Mouse (Mus musculus) bone marrow, adult 2 months (tissue): ENCODE measurements around the gene Hbb-bt.

Experiments used
- CTCF ChIP-seq: fragments of 200-500 bp; IDR thresholded peaks from 2 replicates; pipeline ENCODE4 v1.5.1; 2011; ENCODE audit warnings: low read length, control low read depth; ENCODE audit not compliant: control insufficient read depth, insufficient read depth
- POLR2A ChIP-seq: fragments of 200-500 bp; IDR thresholded peaks from 2 replicates; pipeline ENCODE4 v1.6.1; 2011; ENCODE audit warnings: low read depth, mild to moderate bottlenecking, control low read depth, low read length, borderline replicate concordance; ENCODE audit not compliant: control insufficient read depth

DNA sequence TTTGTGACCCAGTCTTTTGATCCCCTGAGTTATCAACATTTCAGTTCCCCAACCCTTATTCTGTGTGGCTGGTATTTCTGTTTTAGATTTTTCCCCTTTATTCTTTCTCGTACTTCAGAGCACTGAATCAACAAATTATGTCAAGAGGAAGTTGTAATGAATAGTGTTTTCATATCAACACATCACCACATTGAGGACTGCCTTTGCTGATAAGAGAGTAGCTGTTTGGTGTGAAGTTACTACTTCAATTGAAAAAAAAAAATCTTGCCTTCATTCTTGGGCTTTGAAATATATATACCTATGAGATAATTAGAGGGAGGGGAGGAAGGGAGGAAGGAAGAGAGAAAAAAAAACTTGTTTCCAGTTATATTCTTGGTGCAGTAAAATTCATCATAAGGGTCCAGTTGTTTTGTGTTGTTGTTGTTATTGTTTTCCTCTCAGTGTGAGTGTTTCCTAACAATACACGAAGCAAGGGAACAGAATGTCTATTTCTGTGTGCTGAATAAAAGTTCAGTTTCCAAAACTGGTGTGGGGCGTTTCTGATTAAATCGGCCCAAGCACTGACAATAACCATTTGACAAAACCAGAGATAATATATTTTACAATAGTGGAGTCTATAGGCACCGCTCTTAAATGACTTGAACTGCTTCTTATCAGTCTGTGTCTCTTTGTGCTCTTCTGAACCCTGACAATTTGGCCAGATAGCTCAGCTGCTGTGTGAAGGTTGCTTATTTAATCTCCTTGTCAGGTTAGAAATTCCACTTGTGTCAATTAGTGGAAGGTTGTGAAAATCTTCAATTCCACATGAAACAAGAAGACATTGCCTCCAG is 4.6 kb downstream of the Hbb-bt start:
- TF ChIP-seq POLR2A (no peak), CTCF (no peak)
